Mouse (Mus musculus) activated CD4-positive, CD25-positive, alpha-beta regulatory T cell, adult 4 months (primary cell): Measurements from ENCODE around the gene Zfp839. TPM values are rescaled to one million over a fixed set of nuclear protein-coding genes. Genes with fewer than 3 reads are reported as not detected.

Experiments used
- ATAC-seq: one replicate; pipeline ENCODE4 v1.8.0; 2017
- polyA plus RNA-seq, 2 experiments: library from polyadenylated mRNA; unstranded; fragments of 100-300 nt; shearing (Covaris generic); gene quantifications; one replicate each; pipeline ENCODE4 v1.2.1; 2017

The Zfp839 gene
- polyA plus RNA-seq, 2 experiments from 2014 or later = 1.2 to 2.2 TPM

GRCm38 (mm10) chr12:110885251-110885650 lies 35.2 kb downstream of the Zfp839 start:
- no peak for ATAC-seq

- ATAC-seq = no peak
Observed at GRCm38 (mm10) chr12:110888106-110888505, 38.1 kb downstream of the Zfp839 start.

- ATAC-seq = peak; percentile 3
Observed at GRCm38 (mm10) chr12:110888606-110889005, 38.6 kb downstream of the Zfp839 start.

GRCm38 (mm10) chr12:110889036-110890020 lies 39.3 kb downstream of the Zfp839 start, which contains the start of the genes Cinp and Tecpr2:
Cinp (minus strand) TSS chr12:110889145.
Tecpr2 (plus strand) TSS chr12:110889264.
- peak; percentile 96 for ATAC-seq

- no peak for ATAC-seq
Observed at GRCm38 (mm10) chr12:110891887-110892286, 41.8 kb downstream of the Zfp839 start.

- no peak for ATAC-seq
Observed at GRCm38 (mm10) chr12:110902106-110902505, 52.1 kb downstream of the Zfp839 start.

GRCm38 (mm10) chr12:110903536-110903935 lies 53.5 kb downstream of the Zfp839 start:
- no peak for ATAC-seq

GRCm38 (mm10) chr12:110907845-110908244 lies 57.8 kb downstream of the Zfp839 start:
- ATAC-seq = no peak

- ATAC-seq = no peak
Observed at GRCm38 (mm10) chr12:110909962-110910361, 59.9 kb downstream of the Zfp839 start.

- ATAC-seq = no peak
Observed at GRCm38 (mm10) chr12:110915761-110916160, 65.7 kb downstream of the Zfp839 start.

Other genes with a start within 250 kb of the Zfp839 start
- 10 to 100 TPM; 26.9 to 37.5 TPM for gene Dync1h1, start 248.8 kb upstream of the Zfp839 start, polyA plus RNA-seq
- under 1 TPM in 1 of 2 experiments, not detected in 1; 0.58 TPM for gene 1700001K19Rik, start 167.6 kb upstream of the Zfp839 start, polyA plus RNA-seq
- gene Hsp90aa1, start 147.5 kb upstream of the Zfp839 start, polyA plus RNA-seq = 100 to 1,000 TPM; 163 to 197 TPM
- 10 to 100 TPM; 24.7 to 31.4 TPM for gene Wdr20, start 112.3 kb upstream of the Zfp839 start, polyA plus RNA-seq
- gene Mok, start 9.3 kb upstream of the Zfp839 start, polyA plus RNA-seq = under 1 TPM; 0.22 to 0.29 TPM
- gene Cinp, start 38.9 kb downstream of the Zfp839 start, polyA plus RNA-seq = 10 to 100 TPM; 34.1 to 38.1 TPM
- gene Tecpr2, start 39.0 kb downstream of the Zfp839 start, polyA plus RNA-seq = 1 to 10 TPM in 1 of 2 experiments, under 1 TPM in 1; 0.61 to 1.2 TPM
- 1 to 10 TPM in 1 of 2 experiments, under 1 TPM in 1; 0.74 to 1.2 TPM for gene Ankrd9, start 128.8 kb downstream of the Zfp839 start, polyA plus RNA-seq
- 10 to 100 TPM; 14.7 to 15.9 TPM for gene Rcor1, start 189.1 kb downstream of the Zfp839 start, polyA plus RNA-seq